24 mouse cellular contexts compared by ENCODE assay signal in genomic region chr10:84996366-84996765, GRCm38 (mm10).
"Had no signal": no experiment of that assay in that cellular context is flagged by ENCODE, and none has a peak within 500 bp of the region (broad histone marks: within the 10 kb centered on the region; RNA-seq: fewer than 3 reads in every experiment).

No protein-coding gene starts in this region.

- H3K4me2 ChIP-seq: intestine, embryonic 15.5 days; kidney, embryonic 15.5 days; limb, embryonic 12.5 days; limb, embryonic 15.5 days; liver, embryonic 11.5 days; lung, embryonic 14.5 days; neural tube, embryonic 13.5 days; stomach, embryonic 15.5 days had no signal

- H3K4me3 ChIP-seq: intestine, embryonic 15.5 days; kidney, embryonic 15.5 days; limb, embryonic 12.5 days; limb, embryonic 15.5 days; myocyte; neural tube, embryonic 13.5 days; stomach, embryonic 15.5 days had no signal

- H3K27ac ChIP-seq: intestine, embryonic 15.5 days; kidney, embryonic 15.5 days; limb, embryonic 15.5 days; liver, embryonic 14.5 days; macrophage; neural tube, embryonic 13.5 days; stomach, embryonic 15.5 days had no signal

- H3K27me3 ChIP-seq: intestine, embryonic 15.5 days; kidney, embryonic 15.5 days; limb, embryonic 12.5 days; limb, embryonic 15.5 days; neural tube, embryonic 13.5 days; stomach, embryonic 15.5 days had no signal

- DNase-seq: kidney, adult 11 months; kidney, adult 8-10 months; kidney, postnatal 14 days; kidney, postnatal 4 days; left cerebral cortex, postnatal 4 days; liver, postnatal 0 days; lung, embryonic 14.5 days; midbrain, embryonic 14.5 days; retina, postnatal 1 day; right cerebral cortex, postnatal 25 days; spleen, adult 18-20 months; thymus, adult 2 months; thymus, postnatal 14 days; thymus, postnatal 4 days had no signal

- H3K9ac ChIP-seq: intestine, embryonic 15.5 days; kidney, embryonic 15.5 days; limb, embryonic 12.5 days; limb, embryonic 15.5 days; liver, embryonic 14.5 days; liver, postnatal 0 days; lung, embryonic 14.5 days; neural tube, embryonic 13.5 days; stomach, embryonic 15.5 days had no signal

- H3K9me3 ChIP-seq: intestine, embryonic 15.5 days; kidney, embryonic 15.5 days; limb, embryonic 12.5 days; limb, embryonic 15.5 days; neural tube, embryonic 13.5 days; stomach, embryonic 15.5 days had no signal

- H3K4me1 ChIP-seq: intestine, embryonic 15.5 days; kidney, embryonic 15.5 days; stomach, embryonic 15.5 days had no signal

- ATAC-seq: intestine, embryonic 15.5 days; liver, postnatal 0 days had no signal

- H3K36me3 ChIP-seq: intestine, embryonic 15.5 days had no signal
